Mouse (Mus musculus) megakaryocyte-erythroid progenitor cell, adult 5-6 weeks (primary cell): ENCODE data around the gene Srgn. TPM values are rescaled to one million over a fixed set of nuclear protein-coding genes. Genes with fewer than 3 reads are reported as not detected.
A peak's percentile ranks its signal among the peaks of the same experiment; 100 is the strongest.

Source experiments
- ATAC-seq: replicated peaks from 2 replicates; pipeline ENCODE4 v1.8.0; 2016; ENCODE audit warnings: mild to moderate bottlenecking, inconsistent platforms; ENCODE audit not compliant: severe bottlenecking, poor library complexity, low FRiP score, low TSS enrichment
- total RNA-seq, 2 experiments: library from RNA; stranded (forward) in 1 of 2; stranded (reverse) in 1 of 2; fragments of 200-1000, 215-1000 nt in 1 of 2; fragments of >200 nt in 1 of 2; fragmentation: Nextera tagmentation in 1 of 2; gene quantifications; 2 replicates each; pipeline ENCODE4 v1.2.3; 2014 to 2017

Gene Srgn
- total RNA-seq, 2 experiments from 2014 or later, result 322 to 732 TPM

DNA sequence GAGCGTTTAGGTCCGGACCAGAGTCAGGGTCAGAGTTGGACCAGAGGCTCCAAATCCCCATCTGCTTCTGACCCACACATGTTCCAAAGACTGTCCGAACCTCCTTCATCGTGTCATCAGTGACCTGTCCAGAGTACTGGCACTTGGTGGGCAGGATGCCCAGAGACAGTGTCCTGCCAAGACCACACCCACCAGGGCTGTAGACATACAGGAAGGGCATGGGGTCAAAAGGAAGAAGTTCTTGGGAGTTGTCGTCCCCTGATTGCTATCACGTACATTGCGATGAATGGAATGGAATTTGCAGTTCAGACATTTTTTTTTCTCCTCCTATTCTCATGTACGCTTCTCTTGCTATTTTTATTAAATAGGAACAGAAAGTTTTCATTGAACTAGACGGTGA lies 2.9 kb upstream of the Srgn start:
- ATAC-seq, result no peak

DNA sequence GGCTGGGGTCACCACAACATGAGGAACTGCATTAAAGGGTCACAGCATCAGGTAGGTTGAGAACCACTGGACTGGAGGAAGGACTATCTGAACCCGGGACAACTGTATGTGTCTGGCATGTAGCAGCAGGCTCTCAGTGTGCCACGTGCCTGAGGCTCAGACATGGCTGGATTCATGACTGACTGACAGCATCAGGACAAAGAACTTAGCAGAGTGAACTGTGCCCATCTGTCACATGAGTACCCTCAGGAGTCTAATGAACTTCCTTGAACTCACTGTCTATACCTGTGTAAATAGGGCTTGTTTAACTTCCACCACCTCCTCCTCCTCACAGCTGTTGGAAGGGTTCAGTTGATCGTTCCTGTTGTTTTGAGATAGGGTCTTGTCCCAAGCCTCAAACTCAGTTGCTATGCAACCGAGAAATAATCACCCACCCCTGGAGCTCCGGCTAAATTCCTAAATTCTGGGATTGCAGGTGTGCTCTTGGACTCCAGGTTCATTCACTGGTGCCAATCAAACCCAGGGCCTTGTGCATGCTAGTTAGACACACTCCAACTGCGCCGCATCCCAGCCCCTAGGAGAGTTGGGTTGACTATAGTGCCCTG lies 4.8 kb downstream of the Srgn start:
- no peak for ATAC-seq

DNA sequence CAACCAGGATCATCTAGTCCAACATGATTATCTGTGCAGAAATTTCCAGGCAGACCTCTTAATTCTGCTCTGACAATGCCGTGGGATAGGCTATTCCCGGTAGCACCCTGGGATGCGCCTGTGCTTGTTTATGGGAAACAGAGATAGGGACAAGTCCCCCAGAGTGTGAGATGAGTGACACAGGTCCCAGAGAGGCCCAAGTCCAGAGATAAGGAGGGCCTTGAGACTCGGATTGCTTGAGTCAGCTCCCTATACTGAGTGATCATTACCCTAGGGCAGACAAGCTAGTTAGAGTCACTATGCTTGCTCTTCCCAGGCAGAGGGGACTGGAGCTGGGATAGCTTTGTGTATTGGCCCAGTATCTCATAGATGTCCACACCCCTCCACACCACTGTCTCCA lies 5.5 kb downstream of the Srgn start:
- peak; percentile 58 for ATAC-seq

DNA sequence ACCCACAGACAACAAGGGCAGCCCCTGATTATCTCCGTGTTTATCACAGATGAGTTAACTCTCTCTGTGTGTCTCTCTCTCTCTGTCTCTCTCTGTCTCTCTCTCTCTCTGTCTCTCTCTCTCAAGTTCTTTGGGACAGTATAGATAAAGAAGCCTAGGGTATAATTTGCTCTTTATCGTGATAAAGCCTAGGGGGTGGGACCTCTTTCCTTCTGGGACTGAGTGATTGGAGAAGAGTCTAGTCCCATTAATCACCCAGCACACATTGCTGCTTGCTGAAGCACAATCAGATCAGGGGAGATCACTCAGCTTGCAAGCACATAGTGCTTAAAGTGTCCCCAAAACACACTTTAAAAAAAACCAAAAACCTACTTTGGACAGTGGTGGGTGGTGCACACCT lies 6.3 kb downstream of the Srgn start:
- peak; percentile 81 for ATAC-seq

DNA sequence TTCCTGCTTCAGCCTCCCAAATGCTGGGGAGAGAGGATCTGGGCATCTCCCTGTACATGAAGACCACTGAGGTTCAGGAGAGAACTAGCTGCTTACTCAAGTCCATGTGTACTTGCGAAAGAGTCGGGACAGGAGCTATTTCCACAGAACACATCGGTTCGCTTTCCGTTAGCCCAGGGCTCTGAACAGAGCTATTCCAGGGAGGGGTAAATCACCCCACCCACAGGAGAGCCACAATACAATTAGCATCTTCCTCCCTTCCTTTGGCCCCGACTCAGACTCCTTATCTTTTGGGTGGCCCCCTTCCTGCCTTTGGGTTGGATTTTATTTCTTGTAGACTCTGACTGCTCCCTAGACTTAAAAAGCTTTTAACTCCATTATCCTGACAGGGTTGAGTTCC lies 9.7 kb downstream of the Srgn start:
- ATAC-seq, result no peak

DNA sequence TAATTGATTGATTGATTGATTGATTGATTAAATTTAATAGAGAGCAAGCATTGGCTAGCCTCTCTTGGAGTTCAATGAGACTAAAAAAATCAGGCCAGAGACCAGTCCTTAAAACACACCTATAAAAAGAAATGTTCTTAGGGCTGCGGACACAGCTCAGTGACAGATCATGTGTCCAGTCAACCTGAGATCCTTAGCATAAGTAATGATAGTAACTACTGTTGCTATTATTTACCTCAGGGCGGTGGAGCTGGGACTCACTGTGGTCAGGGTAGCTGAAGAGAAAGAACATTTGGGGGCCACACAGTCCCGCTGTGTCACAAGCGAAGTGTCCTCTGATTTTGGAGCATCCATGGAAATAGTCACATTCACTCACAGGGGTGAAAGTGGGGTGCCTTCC lies 14.4 kb downstream of the Srgn start:
- no peak for ATAC-seq

DNA sequence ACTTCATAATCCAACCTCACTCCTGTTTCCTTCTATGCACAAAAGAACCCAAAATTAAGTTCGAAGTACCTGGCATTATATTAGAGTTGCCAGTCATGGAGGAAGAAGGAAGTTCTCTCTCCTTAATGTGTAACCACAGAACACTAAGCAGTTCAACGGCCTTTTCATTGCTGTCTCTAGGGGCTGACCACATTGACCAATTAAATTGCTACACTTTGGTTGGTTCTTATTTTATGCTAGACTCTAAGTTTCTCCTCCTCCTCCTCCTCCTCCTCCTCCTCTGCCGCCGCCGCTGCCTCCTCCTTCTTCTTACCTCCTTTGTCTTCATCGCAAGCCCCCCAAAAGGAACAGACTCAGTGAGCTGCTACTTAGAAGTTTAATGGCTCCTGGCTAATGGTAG lies 15.7 kb downstream of the Srgn start:
- ATAC-seq, result no peak

DNA sequence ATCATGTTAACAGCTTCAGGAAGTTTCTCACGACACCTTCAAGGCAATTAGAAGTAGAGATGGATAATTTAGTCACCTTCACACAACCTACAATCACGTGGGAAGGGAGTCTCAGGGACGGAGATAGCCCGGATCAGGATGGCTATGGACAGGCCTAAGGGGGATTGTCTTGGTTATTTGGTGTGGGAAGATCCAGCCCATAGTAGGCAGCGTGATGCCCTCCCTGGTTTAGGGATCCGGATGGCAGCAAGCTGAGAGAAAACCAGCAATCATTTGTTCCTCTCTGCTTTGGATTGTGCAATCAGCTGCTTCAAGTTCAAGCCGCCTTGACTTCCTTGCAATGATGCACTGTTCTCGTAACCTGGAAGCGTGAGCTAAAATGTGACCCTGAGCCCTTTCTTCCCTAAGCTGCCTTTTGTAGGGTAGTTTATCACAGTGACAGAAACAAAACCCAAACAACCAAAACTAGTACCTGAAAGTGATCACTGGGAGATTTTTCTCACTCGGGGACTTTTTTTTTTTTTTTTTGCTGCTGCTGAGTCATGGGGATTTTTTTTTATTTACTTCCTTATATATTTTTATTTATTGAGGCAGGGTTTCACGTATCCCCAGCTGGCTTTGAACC lies 18.1 kb downstream of the Srgn start:
- ATAC-seq, result no peak

DNA sequence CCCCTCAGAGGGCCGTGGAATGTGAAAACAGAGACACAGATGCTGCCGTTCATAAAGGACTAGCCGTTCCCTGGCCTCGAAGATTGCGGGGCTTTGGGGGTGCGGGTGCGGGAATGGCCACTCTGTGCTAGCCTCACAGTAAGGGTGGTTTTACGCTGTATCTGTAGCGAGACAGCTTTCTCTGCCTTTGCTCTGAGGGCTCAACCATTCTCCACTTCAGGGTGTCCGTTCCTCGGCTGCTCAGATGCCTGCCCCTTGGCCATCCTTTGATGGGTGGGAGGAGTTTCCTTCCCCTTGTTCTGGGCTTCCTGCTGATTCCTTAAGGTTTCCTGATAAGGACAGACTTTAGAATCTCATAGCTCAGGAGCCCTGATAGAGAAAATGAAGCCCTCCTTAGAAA lies 18.8 kb downstream of the Srgn start:
- ATAC-seq, result no peak

DNA sequence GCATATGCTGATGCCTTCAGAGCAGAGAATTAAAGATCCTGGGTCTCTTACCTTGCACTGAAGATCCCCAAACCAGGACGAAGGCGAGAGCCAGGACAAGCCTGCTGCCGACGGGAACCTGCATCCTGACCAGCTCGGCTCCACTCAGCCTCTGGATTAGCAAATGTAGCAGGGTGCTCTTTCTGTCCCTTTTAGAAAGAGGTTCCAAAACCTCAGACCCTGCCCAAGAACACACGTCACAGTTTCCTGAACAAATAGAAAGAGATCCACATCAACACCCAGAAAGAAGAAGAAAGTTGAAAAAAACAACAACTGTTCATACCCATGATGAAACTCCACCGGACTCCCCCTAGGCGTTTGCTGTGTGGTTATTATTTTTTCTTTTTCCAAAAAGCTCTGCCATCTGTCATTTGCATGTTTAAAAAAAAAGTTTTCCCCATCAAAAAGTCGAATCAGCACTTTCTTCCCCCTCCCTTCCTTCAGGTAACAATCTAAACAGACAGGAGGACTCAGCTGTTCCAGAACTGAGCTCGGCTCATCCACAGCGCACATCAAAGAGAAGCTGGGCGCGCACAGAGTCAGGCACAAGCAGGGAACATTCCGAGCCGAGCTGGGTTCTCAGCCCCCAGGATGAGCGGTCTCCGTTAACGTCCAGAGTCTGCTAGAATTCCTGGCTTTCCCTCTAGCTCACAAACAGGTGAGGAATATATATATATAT lies 19.5 kb downstream of the Srgn start:
- peak; percentile 51 for ATAC-seq

DNA sequence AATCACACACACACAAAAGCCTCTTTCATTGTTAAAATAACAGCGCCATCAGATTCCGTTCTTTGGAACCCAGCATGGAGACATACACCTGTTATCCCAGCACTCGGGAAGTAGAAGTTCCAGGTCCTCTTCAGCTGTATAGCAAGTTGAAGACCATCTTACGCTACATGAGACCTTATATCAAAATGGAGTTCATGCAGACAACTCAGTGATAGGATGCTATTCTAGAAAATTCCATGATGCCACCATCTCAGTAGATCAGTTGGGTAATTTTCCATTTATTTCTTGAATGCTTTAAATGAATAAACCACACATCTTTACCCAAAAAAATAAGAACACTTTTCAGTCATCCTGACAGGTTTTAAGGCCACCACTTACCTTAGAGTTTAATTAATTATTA lies 20.2 kb downstream of the Srgn start:
- ATAC-seq, result no peak

DNA sequence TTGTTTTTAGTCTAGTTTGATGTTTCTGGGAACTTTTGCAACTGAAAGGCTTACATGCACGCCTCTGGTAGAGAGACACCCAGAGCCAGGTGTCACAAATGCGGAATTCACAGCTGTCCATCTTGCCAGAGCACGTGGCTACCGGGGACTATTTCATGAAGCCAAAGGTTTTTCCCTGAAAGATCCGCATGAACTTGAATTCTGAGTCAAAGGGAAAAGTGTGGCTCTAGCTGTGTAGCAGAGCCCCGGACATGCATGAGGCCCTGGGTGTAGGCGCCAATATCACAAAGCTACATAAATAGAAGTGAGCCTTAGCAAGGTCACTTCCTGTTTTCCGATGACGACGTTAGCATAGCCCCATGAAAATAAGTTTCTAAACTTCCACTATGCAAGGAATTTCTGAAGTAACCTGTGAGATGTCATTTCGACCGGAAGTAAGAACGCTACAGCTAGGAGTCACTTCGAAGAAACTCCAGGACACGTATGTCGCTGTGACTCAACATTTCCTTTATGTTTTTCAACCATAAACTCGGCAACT lies 21.2 kb downstream of the Srgn start:
- peak; percentile 25 for ATAC-seq

DNA sequence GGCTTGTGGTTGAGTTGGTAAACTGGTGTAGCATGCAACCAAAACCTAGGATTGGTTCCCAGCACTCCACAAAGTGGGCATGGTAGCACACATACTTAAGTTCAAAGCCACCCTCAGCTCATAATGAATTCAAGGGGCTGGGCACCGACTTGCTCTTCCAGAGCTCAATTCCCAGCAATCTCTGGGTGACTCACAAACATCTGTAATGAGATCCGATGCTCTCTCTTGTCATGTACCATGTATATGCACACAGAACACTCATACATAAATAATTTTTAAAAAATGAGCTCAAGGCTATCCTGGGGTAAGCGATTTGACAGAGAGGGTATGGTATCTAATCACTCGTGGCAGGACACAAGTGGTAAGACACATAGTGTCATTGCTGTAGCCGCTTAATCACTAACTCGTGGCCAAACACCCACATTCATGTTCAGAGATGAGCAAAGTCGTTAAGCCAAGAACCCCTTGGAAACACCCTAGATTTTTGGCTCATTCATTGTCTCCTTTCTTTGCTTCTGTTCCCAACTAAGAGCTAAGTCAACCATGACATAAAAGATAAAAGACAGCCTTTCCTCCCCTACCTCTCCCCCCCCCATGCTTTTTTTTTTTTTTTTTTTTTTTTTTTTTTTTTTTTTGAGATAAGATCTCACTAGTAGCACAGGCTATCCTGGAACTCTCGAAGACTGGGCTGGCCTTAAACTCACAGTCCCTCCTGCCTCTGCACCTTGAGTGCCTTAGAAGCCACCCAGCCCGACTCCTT lies 21.8 kb downstream of the Srgn start:
- ATAC-seq, result 0 out of 2 replicates have a peak, but pooled peaks have one; percentile 10

DNA sequence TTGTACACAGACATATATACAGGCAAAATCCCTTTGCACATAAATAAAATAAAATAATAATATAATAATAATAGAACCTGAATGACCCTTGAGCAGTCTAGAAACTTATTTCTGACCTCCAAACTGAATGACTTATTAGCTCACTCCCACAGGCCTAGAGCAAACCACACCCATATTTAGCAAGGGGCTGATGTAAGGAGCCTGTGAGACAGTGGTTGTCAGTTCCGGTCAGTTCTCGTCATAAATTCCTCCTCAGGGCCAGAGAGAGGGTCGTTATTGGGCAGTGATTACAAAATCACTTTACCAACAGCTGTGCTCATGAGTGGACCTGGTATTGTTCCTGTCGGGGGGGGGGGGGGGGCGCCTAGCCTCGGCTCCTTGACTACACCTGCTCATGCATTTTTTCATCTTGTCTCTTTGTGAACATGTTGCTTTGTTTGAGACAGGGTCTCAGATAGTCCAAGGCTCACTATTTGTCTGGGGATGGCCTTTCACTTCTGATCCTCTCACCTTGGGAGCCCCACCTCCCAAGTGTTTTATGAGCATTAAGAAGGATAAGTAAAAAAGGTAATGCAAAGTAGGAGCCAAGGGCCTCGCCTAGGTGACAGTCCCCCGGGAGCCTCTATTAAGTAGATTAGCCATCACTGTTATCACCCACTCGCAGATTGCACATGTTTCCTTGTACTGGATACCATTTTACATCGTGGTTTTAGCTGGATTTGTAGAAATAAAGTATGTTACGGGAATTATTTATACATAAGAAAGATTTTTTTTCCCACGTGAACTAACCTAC lies 23.2 kb downstream of the Srgn start:
- no peak for ATAC-seq

DNA sequence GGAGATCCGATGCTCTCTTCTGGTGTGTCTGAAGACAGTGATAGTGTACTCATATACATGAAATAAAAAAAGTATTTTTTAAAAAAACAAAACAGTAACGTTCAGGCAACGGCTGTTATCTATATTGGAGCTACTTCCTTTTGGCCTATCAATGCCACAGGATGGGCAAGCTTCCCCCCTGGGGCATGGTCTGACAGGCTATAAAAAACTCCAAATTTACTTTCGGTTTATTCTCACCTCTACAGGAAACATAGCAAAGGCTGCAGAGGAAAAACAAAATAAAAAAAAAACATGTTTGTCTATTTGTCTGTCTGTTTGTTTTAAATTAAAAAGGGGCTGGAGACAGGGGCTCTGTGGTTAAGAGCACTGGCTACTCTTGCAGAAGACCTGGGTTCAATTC lies 23.9 kb downstream of the Srgn start:
- ATAC-seq, result peak; percentile 38; the same call in 1 of the 2 replicates

DNA sequence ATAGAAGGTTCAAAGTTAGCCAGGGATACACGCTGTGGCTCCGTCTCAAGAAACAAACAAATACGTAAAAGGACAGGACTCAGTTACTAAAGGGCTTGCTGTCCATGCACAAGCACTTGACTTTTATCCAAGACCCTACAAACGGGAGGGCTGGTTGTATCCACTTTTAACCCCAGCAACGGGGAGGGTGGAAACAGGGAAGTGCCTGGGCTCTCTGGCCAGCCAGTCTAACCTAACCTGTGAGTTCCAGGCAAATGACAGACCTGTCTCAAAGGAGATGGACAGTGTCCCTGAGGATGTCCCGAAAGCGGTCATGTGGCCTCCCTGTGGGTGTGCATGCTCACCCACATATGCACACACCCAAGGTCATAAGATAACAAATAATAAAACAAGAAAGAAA lies 25.3 kb downstream of the Srgn start:
- no peak for ATAC-seq

DNA sequence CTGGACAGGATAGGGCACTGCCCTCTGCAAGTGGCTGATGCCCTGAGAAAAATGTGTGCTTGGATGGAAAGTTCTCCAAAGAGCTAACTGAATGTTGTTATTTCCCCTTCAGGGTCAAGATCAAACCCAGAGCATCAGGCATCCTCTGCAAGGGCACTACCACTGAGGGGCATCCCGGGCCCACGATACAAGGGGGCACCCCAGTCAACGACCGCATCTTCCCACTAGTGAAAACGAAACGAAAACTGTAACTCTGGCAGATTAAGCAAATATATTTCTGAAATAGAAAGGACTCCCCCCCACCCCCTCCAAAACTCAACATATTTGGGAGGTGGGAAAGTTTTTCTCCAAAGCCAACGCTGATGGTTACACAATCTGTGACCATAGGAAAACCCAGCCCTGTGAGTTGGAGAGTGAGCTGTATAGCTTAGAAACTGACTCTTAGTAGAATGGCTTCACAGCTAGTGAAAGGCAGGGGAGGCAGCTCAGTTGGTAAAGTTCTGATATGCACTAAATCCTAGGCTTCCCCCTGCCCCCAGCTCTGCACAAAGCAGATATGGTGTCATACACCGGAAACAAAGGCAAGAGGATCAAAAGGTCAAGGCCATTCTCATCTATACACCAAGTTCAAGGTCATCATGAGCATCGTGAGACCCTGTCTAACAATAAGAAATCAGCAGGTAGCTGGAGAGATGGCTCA lies 26.2 kb downstream of the Srgn start:
- no peak for ATAC-seq

DNA sequence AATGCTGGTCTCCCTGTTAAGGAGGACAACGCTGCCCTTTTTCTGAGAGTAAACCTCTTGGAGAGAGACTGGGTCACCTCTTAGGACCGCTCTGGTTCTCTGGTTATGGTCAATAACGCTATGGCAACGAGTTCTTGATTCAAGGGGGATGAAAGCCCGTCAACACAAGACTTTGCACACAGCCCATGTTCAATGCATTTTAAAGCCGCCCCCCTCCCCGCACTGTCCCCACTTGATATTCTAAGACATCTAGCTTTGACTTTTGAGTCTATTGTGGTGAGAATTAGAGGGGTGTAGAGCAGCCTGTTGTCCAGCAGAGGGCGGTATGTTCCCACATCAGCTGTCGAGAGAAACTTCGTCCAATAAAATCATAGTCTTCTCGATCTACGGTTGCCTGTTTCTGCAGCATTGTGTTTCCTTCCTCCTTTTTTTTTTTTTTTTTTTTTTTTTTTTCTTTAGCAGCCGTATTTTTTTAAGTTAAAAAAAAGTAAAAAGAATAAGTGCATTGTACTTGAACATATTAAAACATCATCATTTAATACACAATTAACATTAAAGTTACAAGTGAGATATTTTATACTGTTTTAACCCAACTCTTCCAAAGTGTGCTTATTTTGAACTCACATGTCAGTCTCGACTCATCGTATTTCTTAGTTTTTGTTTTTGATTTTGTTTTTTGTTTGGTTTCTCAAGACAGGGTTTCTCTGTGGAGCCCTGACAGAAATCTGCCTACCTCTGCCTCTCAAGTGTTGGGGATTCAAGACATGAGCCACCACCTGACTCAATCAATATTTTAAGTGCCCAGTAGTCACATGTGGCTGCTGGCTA lies 26.9 kb downstream of the Srgn start:
- ATAC-seq, result peak; percentile 42
